Mouse (Mus musculus) testis, postnatal 10 days (tissue): ENCODE measurements around the gene Ccdc170.
"Not testable (repeated sequence)": the region's sequence is repeated elsewhere in the genome, so short reads cannot be mapped to it uniquely, and the experiment has no call there.

Experiments
- DNase-seq: peaks from one replicate; pipeline ENCODE4 v3.0.0; 2021; ENCODE audit warnings: low spot score

The Ccdc170 gene

DNA sequence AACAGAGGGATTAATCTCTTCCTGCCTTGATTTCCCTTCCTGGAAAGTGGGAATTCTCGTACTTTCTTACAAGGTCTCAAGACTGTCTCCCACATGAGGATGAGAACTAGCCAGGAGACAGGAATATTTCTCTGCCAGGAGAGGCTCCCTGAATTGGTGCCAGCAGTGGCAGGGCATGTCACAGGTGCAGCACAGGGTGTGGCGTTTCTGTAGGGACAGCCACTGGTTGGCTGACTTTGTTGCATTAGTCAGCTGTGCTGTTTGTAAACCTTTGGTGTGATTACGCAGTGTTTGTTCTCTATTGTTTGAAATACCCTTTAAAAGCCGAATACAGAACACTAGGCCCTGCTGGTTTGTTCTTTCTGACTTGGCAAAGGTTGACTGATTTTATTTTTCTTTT is 117.3 kb downstream of the Ccdc170 start:
- no peak for DNase-seq

- DNase-seq = no peak
Measured at GRCm38 (mm10) chr10:4600796-4601474, 118.6 kb downstream of the Ccdc170 start.

DNA sequence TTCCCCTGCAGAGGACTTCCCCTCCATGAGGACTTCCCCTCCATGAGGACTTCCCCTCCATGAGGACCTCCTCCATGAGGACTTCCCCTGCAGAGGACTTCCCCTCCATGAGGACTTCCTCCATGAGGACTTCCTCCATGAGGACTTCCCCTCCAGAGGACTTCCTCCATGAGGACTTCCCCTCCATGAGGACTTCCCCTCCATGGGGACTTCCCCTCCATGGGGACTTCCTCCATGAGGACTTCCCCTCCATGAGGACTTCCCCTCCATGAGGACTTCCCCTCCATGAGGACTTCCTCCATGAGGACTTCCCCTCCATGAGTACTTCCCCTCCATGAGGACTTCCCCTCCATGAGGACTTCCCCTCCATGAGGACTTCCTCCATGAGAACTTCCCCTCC is 119.3 kb downstream of the Ccdc170 start:
- DNase-seq = not testable (repeated sequence)

DNA sequence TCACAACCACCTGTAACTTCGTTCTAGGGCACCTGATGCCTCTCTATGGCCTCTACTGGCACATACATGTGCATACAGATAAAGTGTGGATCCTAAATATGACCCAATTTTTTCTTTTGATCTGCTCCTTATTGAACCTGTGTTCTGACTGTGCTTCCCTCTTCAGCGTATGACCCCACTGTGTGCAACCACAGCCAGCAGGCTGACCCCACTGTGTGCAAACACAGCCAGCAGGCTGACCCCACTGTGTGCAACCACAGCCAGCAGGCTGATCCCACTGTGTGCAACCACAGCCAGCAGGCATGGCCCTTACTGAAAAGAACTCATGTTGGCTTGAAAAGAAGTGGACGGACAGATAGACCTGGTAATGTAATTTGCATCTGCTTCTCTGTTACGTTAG is 120.2 kb downstream of the Ccdc170 start:
- no peak for DNase-seq

- no peak for DNase-seq
Measured at GRCm38 (mm10) chr10:4604527-4605209, 122.4 kb downstream of the Ccdc170 start.

DNA sequence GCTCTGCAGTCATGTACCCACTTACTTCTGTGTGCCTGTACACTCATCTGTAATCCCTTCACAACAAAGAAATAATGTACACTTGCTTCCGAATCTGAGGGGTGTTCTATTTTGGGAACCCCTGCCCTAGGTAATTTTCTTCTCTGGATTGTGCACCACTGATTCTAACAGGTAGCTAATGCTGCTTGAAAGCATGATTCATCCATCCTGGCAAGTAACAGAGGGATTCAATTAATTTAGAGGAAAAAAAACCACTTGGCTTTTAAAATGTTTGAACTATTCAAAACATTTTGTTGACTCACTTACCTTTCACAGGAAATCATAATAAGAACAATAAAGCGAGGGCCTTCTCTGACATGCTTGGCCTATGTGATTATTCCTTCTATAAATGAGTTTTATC is 127.9 kb downstream of the Ccdc170 start:
- no peak for DNase-seq

DNA sequence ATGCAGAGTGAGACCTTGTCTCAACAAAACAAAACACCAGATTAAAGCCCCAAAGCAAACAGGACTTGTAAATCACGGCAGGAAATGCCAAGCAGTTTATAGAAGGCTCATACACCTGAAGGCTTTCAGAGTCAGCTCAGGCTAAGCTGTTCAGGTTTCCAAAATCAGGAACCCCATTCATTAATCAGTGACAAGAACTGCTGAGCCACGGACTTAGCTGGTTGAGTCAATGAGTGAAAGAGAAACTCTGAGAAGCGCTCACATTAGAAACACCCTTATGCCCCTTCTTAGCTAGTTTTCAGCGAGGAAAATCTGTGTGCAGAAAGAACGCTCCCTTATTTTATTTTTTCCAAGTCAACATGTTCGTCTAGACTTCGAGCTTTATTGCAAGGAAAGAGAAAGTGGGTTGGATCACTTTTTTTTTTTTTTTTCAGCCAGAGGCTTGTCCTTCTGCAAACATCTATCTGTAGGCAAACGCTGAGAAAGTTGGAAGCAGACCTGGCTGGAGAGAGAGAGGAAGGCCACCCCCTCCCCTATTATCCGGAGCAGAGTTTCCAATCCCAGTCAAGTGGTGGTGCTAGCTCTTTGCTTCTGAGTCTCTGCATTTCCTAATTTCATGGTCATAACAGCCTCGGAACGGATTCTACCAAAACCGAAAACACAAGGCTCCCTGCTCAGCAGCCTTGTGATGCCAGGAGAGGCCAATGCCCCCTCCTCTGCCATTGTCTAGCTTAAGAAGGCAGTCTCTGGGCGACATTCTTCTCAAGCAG is 129.3 kb downstream of the Ccdc170 start, which contains the start of gene Esr1:
TSS of gene Esr1 (plus strand) at position 208 of the 770 bp plus-strand sequence.
- no peak for DNase-seq
